Mouse (Mus musculus) gastrocnemius, postnatal 10 days (tissue): ENCODE data around the gene Serp2. TPM values are rescaled to one million over a fixed set of nuclear protein-coding genes. Genes with fewer than 3 reads are reported as not detected.
A peak's percentile ranks its signal among the peaks of the same experiment; 100 is the strongest.
"Not testable (repeated sequence)": the region's sequence is repeated elsewhere in the genome, so short reads cannot be mapped to it uniquely, and the experiment has no call there.

ENCODE experiments used
- DNase-seq: peaks from one replicate; pipeline ENCODE4 v3.0.0; 2021; ENCODE audit warnings: mixed read lengths
- total RNA-seq, 2 experiments: library from RNA; stranded (reverse); gene quantifications; 2 replicates each; pipeline ENCODE4 v1.2.3; 2021

Serp2 gene
- total RNA-seq, 2 experiments from 2014 or later = 1.8 to 2.4 TPM

DNA sequence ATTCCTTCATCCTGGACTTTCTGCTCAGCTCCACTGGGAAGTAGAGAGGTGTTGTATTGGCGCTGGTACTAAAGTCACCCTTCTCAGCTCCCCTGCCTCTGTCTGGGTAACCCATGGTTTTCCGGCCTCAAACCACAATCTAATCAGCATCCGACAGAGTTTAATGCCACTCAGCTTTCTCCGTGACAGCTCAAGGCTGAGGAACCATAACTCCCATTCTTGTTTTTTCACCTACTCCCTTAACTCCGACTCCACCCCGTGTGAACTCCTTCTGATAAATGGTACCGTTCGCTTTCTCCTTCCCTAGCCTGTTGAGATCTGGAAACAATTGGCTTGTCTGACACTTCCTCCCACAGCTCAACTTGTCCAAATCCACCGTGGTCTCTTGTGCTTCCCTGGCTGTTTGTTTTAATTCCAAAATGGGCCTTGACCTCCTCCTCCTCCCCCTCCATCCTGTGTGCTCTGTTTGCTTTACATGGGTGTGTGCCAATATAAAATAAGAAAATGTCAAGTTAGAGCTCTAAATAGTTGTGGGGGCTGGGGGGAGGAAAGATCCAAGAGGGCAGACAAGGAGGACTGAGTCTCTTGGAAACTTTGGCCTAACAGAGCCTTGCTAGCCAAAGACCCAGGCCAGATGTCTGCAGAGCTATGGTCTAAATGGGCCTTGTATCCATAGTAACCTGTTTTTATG lies 12.7 kb upstream of the Serp2 start:
- DNase-seq = no peak

DNA sequence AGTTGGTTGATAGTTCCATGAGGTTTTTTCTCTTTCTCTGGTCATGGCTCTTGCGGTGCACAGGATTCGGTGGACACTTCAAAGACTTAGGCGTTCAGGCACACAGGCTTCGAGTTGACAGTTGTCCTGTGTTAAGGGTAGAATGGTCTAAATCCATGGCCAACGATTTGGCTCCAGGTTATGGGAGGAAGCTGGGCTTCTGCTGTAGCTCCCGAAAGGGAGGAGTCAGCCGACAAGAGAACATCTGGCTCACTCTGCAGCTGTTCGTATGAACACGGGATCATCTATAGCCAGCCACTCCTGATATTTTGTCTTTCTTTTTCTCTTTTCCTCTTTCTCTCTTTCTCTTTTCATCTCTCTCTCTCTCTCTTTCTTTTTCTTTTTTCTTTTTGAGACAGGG lies 11.9 kb upstream of the Serp2 start:
- no peak for DNase-seq

DNA sequence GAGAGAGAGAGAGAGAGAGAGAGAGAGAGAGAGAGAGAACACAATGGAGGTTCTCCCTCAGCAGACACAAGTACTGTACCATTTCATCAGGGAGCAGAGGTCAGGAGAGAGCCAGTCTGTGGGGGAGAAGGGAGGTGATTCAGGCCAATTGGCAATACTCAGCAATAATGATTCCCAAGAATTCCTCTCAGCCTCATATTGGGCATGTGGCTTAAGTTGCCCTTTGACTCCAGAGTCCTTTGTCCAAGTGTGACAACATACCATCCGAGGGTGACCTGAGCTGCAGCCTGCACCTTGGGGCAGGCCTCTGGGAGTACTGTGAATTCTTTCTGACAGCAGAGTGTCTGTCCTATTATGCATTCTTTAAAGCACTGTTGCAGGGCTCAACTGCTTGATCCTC lies 10.6 kb upstream of the Serp2 start:
- no peak for DNase-seq

DNA sequence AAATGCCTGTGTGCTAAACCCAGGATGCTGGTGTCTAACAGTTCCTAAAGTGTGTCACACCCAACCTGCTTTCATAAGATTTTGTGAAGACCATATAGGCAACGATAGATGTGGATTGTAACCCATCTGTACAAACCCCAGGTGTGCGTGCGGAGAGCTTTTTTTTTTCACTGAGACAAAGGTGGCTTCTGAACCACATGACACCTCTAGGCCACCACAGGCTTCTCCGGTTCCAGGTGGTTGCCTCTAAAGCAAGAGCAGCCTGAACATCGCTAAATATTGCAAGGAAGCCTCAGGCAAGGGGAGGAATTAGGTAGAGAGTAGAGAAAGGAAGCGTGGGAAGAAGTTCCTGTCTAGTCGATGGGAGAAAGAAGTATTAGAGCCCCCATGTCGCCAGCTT lies 10.0 kb upstream of the Serp2 start:
- DNase-seq = no peak

DNA sequence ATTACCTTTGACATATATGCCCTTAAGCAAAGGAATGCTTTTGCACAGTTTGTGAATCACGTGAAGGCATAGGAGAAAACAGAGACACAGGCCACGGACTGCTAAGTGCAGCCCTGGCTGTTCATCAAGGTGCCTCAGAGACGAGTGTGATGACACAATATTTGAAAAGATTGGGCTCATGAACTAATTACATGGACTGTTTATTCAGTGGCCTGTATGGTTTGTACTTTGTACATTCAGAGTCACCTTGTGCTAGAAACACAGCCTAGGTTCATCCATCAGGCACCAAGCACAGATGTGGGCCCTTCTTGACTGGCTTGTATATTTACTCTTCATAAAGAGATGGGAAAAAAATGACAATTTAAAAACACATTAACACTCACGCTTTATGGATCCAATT lies 9.5 kb upstream of the Serp2 start:
- DNase-seq = no peak

DNA sequence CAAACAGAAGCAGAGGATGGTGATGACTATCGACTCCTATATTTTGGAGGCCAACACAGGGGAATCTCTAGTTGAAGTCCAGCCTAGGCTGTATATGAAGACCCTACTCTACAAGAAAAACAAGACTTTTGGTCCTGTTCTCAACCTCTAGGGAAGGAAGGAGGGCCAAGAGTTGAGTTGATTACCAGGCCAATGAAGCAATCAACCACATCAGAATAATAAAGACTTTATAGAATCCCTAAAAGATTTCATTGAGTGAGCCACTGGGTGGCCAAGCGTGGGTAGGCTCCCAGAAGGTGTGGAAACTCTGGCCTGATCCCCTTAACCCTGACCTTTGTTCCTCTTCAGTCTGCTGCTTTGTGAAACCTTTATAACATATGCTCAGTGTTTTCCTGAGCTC lies 2.5 kb upstream of the Serp2 start:
- no peak for DNase-seq

DNA sequence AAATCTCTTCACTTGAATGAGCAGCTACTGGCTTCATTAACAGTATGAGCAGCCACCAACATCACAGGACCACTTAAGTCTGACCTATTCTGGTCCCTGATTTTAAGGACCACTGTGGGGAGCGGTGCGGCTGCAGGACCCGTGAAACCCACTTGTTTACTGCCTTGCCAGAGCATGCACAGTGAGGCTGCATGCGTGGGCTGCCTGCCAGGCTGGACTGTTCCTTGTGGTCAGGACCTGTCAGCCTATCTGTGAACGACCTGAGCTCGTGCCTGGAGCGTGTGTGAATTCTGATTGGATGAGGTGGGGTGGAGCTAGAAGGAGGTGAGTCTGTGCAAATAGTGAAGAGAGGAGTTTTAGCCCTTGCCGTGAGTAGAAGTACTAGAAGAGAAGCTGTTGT lies 1.5 kb upstream of the Serp2 start:
- not testable (repeated sequence) for DNase-seq

DNA sequence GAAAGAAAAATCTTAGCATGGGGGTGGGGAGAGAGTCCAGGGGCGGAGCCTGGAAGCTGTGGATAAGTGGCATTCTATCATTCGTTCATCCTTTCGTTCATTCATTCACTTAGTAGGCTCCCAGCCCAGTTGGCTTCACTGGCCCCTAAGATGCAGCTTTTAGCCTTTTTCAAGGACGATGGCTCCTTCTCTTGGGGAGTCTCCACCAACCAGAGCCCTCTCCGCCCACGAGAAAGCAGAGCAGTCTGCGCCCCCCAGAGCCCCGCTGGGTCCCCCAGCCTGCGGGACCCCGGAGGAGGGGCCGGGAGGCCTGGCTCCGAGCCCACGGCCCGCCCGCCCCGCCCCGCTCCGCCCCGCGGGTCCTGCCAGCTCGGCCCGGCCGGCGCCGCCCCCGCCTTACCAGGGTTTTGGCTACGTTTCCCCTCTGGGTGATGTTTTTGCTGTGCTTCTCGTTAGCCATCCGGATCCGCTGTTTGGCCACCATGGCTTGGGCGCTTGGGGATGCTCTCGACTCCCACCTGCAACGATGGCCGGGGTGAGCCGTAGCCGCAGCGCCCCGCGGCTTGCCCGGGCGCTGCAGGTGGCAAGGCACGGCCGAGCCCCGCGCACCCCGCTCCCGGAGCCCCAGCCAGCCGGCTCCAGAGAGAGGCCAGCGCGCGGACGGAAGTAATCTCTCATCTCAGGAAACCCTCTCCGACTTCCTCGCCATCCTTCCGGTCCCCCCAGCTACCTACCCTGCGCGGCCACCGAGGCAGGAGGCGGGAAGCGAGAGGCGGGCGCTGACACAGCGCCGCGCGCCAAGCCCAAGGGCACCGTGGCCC lies 448 bp downstream of the Serp2 start:
- peak; percentile 57 for DNase-seq

DNA sequence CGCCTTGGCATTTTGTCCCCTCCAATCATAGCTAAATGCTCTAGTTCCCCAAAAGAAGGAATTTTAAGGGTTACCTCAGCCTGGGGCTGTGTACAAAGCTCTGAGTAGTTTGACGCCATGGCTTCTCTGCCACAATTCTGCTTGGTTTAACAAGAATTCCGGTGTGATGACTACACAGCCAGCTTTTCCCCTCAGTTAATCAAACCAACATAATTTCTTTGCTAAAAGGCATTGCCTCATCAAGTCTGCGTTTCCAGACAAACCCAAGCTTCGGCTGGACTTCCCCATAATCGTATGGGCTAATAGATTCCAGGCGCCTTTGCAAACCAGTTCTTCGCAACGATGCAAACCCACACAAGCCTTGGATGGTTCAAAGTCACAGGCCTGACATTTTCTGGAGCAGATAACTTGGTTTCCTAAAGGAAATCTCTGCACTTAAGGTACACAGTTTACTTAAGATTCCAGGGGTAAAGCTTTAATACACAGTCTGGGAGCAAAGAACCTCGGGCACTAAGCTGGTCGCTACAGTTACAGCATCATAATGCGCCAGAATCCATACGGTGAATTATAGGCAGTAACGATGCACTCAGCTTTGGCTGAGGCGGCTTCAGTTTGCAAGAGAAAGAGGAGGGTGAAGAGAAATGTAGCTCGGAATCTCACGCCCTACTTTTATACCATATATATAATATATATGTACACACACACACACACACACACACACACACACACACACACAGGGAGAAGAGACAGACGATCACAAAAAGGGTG lies 1.2 kb downstream of the Serp2 start:
- no peak for DNase-seq

DNA sequence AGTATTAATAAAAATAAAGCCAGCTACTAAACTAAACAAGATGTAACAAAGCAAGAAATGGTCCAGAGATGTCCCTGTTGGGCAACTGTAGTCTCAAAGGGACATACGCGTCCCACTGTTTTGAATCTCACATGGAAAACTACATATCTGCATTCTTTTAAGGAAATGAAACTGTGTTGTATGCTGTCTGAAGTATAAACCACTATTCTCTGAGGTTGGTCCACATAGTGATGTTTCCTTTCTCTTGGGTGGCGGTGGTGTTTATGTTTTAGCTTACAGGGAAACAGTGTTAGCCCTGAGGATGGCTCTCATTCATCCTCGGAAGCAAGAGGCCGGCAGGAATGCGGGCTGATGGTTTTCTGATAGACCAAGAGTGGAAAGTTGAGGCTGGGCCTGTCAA lies 12.6 kb downstream of the Serp2 start:
- DNase-seq = no peak

DNA sequence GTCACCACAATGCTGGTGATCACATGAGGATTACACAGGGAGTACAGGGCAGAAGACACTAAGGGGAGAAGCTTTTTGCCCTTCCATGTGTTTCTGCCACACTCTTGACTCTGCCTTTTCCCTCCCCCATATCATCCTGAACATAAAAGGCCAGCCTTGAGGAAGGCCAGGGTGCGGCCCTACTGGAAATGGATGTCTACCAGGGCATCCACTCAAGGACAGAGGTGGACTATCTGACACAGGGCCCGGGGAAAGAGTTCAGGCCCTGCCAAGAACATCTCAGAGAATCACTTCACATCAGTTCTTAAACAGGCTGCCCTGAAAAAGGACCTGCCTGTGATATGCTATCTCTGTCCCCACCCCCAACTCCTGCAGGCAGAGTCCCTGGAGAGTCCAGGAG lies 15.3 kb downstream of the Serp2 start:
- DNase-seq = no peak

DNA sequence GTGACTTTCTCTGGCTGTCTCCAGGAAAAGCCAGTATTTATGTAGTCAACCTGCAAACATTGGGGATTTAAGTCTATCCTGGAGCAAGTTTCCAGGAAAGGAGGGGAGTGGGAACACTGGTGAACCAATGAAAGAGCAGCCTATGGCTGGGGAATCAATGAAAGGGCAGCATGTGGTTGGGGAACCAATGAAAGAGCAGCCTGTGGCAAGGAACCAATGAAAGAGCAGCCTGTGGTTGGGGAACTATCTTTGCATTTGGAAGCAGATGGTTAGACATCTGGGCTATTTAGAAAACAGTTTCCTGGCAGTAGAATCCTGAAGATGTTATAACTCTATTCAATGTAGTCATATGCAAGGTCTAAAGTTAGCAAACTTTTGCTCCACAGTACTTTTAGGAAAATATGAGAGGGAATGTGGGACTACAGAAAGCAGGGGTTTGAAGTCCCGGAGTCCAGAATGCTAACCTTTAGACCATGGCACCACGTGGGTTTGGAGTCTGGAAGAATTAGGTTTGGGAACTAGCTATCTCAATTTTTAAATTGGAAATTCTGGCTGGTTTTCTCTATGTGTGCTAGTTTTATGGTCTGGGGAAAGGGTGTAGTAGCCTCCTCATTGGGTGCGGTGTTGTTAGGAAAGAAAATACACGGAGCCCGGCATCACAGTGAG lies 16.6 kb downstream of the Serp2 start:
- DNase-seq = no peak

DNA sequence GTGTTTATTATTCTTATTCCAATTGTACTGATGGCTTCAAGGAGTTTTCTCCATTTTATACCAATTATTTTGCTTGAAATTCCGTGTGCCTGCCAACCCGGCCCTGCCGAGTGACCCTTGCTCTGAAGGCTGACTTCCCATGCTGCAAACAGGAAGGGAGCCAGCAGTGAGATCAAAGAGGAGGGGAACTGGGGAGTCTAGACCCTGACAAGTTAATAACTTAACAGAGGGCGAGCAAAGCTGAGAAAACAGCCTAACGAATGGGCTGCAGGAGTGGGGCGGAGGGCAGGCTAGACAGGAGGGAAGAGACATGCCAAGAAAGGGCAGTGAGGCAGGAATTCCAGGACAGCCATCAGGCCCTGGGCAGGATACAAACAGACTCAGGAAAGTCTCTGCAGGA lies 19.8 kb downstream of the Serp2 start:
- no peak for DNase-seq

DNA sequence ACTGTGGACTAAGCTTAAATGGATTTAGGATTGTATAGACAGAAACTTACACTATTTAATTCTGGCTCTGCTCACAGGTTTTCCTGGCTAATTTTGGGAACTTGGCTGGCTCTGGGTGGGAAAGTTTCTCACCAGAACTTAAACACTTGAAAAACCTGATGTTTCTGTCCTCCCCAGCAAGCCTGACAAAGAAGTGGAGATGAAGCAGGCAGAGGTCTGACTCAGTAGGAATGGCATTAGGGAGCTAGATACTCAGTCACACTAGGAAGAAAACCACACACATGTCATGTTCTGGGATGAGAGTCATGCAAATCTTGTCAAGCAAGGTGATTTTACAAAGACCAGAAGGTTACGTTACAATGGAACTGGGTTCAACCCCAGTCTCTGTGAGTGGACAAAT lies 21.6 kb downstream of the Serp2 start:
- DNase-seq = no peak

DNA sequence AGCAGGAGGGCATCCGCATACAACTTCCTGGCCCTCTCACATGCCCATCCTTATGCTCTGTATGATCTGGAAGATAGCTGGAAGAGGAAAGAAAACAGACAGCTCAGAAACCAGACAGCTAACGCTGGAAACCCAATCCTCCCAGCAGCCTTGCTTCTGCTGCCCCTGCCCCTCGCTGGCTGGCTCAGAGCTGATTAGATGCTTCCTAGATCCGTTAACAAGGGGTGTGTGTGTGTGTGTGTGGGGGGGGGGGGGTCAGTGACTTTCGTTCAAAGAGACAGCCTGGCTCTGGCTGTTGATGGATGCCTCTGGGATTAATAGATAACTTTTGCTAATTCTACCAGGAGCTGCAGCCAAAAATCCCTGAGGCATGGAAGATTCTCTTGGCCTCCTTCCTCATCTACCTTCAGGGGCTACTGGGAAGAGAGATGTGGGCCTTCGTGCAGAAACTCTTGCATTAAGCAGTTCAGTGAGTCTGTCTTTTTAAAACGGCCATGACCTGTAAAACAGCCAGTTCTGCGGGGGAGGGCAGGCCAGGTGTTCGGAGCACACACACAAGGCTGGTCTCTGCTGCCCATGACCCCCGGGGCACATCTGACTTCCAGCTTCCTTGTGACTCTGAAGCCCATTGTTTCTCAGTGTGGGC lies 23.4 kb downstream of the Serp2 start:
- DNase-seq = no peak

DNA sequence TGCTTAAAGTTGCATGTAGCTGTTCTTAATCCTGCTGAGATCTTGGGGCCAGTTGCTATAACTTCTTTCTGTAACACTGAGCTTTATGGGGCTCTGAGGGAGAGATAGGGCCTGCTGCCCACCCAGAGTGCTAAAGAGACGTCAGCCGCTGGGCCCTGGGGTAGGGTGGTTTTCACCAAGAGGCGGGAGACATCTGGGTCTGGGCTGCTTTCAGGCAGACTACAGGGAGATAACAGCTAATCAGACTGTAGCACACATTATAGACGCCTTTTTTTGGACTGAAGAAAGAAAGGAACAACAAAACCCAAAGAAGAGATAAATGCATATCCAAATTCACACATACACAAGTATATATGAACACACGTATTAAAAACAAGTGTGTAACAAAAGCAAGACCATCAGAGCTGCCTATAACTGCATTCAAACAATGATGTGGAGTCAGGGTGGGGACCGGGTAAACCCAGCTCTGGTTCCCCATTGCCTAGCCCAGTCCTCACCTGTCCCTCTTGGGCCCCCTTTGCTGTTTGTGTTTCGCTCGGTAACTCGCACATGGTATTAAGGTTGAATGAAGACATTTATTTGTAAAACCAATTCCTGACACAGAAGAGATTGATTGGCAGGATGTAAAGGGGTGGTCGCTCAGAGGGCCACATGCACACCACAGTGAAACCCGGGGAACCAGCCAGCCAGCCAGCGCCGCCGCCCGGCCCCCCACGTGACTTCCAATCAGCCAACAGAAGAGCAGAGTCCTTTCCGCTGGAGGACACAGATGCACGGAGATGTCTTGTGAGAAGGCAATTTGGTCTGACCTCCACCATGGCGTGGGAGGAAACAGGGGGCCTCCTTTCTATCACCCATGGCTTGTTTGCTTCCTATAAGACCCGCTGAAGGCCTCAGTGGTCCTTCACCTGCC lies 24.2 kb downstream of the Serp2 start:
- peak; percentile 23 for DNase-seq

DNA sequence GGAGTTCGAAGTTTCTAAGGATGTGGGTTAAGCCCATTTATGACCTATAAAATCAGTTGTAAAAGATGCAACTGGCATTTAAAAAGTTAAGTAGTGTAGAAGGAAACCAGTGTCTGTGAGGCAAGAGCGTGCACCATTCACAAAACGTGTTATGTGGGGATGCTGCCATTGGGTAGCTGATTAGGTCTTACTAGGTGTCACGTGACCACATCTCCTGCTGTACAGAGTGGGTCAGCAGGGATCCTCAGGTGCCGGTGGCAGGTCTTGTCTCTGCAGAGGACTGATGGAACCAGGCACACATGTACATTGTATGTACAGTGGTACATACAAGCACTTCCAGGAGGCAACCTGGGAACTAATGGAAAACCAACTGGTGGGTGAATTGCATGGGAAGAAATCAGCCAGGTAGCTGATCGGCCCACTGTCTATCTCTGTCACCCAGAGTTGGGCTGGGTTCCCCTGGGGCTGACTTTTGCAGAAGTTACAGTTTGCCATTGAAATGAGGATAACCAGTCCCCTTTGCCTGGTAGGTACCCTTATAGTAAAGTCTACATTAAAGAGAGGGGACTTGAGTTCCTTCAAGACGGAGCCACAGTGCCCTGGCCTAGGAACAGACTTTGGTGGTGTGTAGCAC lies 25.5 kb downstream of the Serp2 start:
- DNase-seq = no peak

DNA sequence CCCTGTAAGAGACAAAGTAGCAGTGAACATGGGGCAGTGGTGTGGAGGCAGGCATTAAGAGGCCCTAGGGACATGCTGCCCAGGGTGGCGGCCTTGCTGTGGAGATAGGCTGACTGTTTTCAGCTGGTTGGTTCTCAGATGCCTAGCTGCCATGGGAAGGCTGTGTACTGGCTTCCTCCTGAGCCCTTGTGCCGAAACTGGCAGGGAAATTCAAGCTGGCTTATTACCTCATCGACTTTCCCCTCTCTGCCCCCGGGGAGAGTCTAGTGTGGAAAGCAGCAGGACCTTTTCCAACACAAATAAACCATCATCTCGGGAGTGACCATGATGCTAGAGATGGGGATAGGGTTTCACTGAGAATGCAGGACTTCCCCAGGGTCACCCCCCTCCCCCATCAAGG lies 28.0 kb downstream of the Serp2 start:
- no peak for DNase-seq

DNA sequence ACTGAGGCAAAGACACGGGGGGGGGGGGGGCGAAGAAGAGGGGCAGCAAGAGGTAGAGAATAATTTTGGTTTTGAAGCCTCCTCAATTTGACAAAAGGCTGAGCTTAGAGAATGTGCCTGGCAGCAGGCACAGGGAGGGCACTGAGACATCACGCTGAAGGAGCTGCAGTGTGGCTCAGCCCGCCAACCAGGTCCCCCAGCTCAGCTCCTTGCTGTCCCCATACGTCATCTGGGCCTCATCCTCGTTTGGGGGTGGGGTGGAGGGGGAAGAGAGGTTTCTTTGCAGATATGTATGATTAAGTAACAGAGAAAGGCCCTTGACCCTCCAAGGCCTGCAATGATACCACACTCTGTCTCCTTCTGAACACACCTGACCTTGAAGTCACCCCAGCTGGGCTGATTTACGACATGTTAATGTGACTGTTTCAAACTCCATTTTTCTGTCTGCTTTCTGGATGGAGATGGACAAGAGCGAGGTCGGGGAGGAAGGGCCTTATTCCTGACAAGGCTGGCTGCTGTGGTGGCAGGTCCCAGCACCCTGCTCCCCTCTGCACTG lies 28.9 kb downstream of the Serp2 start:
- no peak for DNase-seq

DNA sequence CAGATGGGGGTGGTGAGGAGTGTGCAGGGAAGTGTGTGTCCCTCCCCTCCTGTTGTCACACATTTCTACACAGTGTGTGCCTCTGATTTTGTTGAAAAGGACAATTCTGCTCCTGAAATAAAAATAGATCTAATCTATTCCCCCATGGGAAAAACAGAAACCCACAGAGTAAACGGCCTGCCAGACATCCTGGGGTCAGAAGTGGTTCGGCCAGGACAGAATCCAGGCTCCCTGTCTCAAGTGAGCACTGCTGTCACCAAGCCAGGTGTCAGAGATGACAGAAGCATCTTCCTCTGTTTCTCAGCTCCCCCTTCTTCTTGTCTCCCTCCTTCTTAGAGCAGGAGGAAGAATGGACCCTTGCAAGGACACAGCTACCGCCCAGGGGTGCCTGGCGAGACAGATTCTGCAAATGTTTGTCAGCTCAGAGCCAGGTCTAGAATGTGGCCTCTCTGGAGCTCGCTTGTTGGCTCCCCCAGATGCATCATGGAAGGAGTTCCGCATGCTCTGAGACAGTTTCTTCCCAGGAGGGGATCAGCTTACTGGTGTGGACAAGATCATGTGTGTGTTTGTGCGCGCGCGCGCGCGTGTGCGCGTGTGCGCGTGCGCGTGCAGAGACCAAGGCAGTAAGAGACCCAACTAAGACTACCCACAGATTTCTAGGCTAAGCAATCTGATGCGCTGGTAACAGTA lies 29.5 kb downstream of the Serp2 start:
- DNase-seq = peak; percentile 38
